Mouse (Mus musculus): ENCODE results near the gene Il11ra2.
"Not testable (repeated sequence)": the region's sequence is repeated elsewhere in the genome, so short reads cannot be mapped to it uniquely, and the experiment has no call there.

The Il11ra2 gene

GRCm38 (mm10) chr4:42661793-42662192 lies at the start of gene Il11ra2:
Gene Il11ra2 (minus strand): TSS chr4:42661893.
- DNase-seq, result not testable (repeated sequence)

- not testable (repeated sequence) for DNase-seq
These were observed 20.5 kb upstream of the Il11ra2 start for GRCm38 (mm10) chr4:42682183-42682524.

GRCm38 (mm10) chr4:42681473-42682182 lies 19.9 kb upstream of the Il11ra2 start:
- DNase-seq, result not testable (repeated sequence)

GRCm38 (mm10) chr4:42680374-42681356 lies 19.0 kb upstream of the Il11ra2 start:
- not testable (repeated sequence) for DNase-seq

GRCm38 (mm10) chr4:42679365-42679764 lies 17.7 kb upstream of the Il11ra2 start:
- DNase-seq, result not testable (repeated sequence)

- not testable (repeated sequence) for DNase-seq
These were observed 13.7 kb upstream of the Il11ra2 start for GRCm38 (mm10) chr4:42675415-42675814.

- DNase-seq, result not testable (repeated sequence)
These were observed 6.7 kb downstream of the Il11ra2 start, which contains the start of gene Ccl27b for GRCm38 (mm10) chr4:42654951-42655350. Gene Ccl27b (plus strand): TSS chr4:42655251.

- not testable (repeated sequence) for DNase-seq
These were observed 32.3 kb downstream of the Il11ra2 start, which contains the start of gene Gm2564 for GRCm38 (mm10) chr4:42629419-42629818. Gene Gm2564 (plus strand): TSS chr4:42629719.

- not testable (repeated sequence) for DNase-seq
These were observed 49.8 kb downstream of the Il11ra2 start, which contains the start of gene Gm10591 for GRCm38 (mm10) chr4:42611895-42612294. Gene Gm10591 (plus strand): TSS chr4:42612195.

All from thymus, postnatal 36 days (tissue).